Mouse (Mus musculus) hindbrain, embryonic 10.5 days (tissue): Measurements from ENCODE around the gene 1700022I11Rik. TPM values are rescaled to one million over a fixed set of nuclear protein-coding genes. Genes with fewer than 3 reads are reported as not detected.

Source experiments
- DNase-seq: peaks from one replicate; pipeline ENCODE4 v3.0.0-alpha.2; 2017; ENCODE audit warnings: low spot score
- H3K27ac ChIP-seq: fragments of 300-500 bp; sonication (generic); 2 replicates; pipeline ENCODE4 v1.5.1; 2016; ENCODE audit warnings: mild to moderate bottlenecking, moderate library complexity
- H3K27me3 ChIP-seq: fragments of 300-500 bp; sonication (generic); 2 replicates; pipeline ENCODE4 v1.6.1; 2016; ENCODE audit warnings: mild to moderate bottlenecking; ENCODE audit not compliant: poor library complexity, insufficient read depth, severe bottlenecking
- H3K36me3 ChIP-seq: fragments of 300-500 bp; sonication (generic); 2 replicates; pipeline ENCODE4 v1.6.1; 2016; ENCODE audit warnings: mild to moderate bottlenecking, moderate library complexity
- H3K4me1 ChIP-seq: fragments of 300-500 bp; sonication (generic); replicated peaks from 2 replicates; pipeline ENCODE4 v1.6.1; 2016; ENCODE audit warnings: mild to moderate bottlenecking
- H3K4me3 ChIP-seq: fragments of 300-500 bp; sonication (generic); 2 replicates; pipeline ENCODE4 v1.5.1; 2016; ENCODE audit warnings: mild to moderate bottlenecking, moderate library complexity
- H3K9me3 ChIP-seq: fragments of 300-500 bp; sonication (generic); 2 replicates; pipeline ENCODE4 v1.6.1; 2016; ENCODE audit warnings: mild to moderate bottlenecking, moderate library complexity
- WGBS: fragments of 180-500 bp; shearing (Covaris S2); methylation state at CpG from one replicate; pipeline ENCODE4 v1.1.7; 2016; 5-methylcytosine and 5-hydroxymethylcytosine counted together
- polyA plus RNA-seq: library from polyadenylated mRNA; unstranded; fragments of >200 nt; fragmentation: Nextera tagmentation; extraction: Ambion mirVana; gene quantifications from 2 replicates; pipeline ENCODE4 v1.2.1, GENCODE M21; 2016

The 1700022I11Rik gene
- polyA plus RNA-seq, 1 experiment from 2014 or later, result 0.75 TPM

DNA sequence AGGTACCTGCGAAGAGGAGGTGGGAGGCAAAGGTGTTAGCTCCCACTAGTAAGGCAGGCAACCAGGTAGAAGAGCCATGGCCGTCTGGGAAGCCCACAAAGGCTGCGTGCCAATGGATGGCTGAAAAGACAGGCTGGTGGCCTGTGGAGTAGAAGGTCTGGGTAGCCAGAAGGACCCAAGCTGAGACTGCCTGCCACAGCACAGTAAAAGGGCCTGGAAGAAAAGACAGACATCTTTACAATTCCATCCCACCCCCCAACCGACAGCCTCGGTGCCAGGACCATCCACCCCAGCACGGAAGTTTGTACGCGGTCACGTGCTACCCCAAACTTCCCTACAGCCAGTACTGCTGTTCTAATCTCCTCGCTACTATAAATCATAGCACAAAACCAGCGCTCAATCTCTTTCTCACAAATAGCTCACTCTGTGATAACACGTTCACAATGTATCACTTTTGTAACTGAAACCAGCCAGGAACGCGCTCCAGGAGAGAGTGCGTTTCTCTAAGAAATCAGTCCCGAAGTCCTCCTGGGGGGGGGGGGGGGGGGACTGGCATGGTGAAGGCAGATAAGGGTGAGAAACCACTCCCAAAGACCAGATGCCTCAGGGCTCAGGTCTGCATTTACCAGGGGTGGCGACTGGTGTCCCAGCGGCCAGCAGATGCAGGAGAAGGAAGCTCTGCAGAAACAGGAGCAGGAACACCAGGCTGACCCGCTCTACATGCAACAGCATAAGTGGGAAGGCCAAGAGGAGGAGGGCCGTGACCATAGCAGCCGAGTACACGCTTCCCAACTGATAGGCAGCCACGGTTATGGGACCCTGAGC is 50.4 kb downstream of the 1700022I11Rik start:
- peaks cover 7% of the 10 kb centered on the region for H3K4me1 ChIP-seq
- no peak for DNase-seq
- H3K36me3 ChIP-seq, result peaks cover 82% of the 10 kb centered on the region
- WGBS, result 91% methylated on average over 23 of the region's 23 CpGs
- H3K27ac ChIP-seq, result no peak overlapping the region
- no peaks in the 10 kb centered on the region for H3K27me3 ChIP-seq
- no peaks in the 10 kb centered on the region for H3K9me3 ChIP-seq
- no peak overlapping the region for H3K4me3 ChIP-seq

DNA sequence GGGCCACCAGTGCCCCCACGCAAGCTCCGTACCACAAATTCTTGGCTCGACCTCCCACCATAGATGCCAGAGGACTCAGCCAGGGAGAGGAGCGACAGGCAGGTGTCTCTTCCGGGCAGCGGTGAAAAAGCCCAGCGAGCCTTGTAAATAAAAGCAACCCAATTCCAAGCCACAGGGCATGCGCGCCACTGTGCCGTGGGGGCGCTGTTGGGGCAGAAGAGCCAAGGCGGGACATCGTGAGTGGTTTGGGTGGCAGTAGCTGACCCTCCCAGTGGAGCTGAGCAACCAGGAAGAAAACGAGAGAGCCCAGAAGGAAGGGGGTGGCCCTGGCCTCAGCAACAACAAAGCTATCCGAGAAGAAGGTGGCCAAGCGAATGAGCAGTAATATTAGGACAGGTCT is 51.5 kb downstream of the 1700022I11Rik start:
- Histone ChIP-seq H3K9me3 (no peaks in the 10 kb centered on the region), H3K27me3 (no peaks in the 10 kb centered on the region), H3K36me3 (peaks cover 81% of the 10 kb centered on the region), H3K4me3 (no peak overlapping the region), H3K27ac (no peak overlapping the region), H3K4me1 (peaks cover 15% of the 10 kb centered on the region)
- 82% methylated on average over 16 of the region's 16 CpGs for WGBS
- DNase-seq, result no peak

DNA sequence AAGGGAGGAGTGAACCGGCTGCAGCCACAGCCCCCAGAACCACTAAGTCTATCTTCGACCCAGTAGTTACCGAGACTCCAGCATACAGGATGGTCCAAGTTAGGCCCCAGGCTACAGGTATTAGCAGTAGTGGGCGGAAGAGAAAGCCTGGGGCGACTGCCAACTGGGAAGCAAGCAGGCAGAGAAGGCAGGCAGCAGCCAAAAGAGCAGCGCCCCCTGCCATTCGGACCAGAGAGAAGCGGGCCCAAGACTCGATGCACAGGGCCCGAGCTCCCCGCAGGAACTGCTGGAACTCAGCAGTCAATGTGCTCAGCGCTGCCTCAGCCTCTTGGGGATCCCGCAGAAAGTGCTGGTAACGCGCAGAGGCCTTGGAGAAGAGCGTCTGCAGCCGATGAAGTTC is 51.9 kb downstream of the 1700022I11Rik start:
- H3K36me3 ChIP-seq, result peaks cover 82% of the 10 kb centered on the region
- no peaks in the 10 kb centered on the region for H3K9me3 ChIP-seq
- H3K27ac ChIP-seq, result no peak overlapping the region
- no peak for DNase-seq
- peaks cover 15% of the 10 kb centered on the region for H3K4me1 ChIP-seq
- no peak overlapping the region for H3K4me3 ChIP-seq
- WGBS, result 73% methylated on average over 17 of the region's 17 CpGs
- no peaks in the 10 kb centered on the region for H3K27me3 ChIP-seq

- peaks cover 85% of the 10 kb centered on the region for H3K36me3 ChIP-seq
- 86% methylated on average over 14 of the region's 14 CpGs for WGBS
- no peak for DNase-seq
Measured at GRCm38 (mm10) chr4:43024673-43025072, 55.3 kb downstream of the 1700022I11Rik start.

GRCm38 (mm10) chr4:43025084-43025960 is 55.9 kb downstream of the 1700022I11Rik start, which contains the start of gene Pigo:
Pigo (minus strand) TSS chr4:43025819.
- Histone ChIP-seq H3K4me1 (peaks cover 27% of the 10 kb centered on the region), H3K27me3 (no peaks in the 10 kb centered on the region), H3K27ac (peak within 1 kb of the TSS; percentile 88), H3K9me3 (no peaks in the 10 kb centered on the region), H3K36me3 (peaks cover 84% of the 10 kb centered on the region), H3K4me3 (peak within 1 kb of the TSS; percentile 65)
- WGBS, result 10% methylated on average over 42 of the region's 42 CpGs
- DNase-seq, result peak; percentile 92

More at GRCm38 (mm10) chr4:43024673-43025072, 55.3 kb downstream of the 1700022I11Rik start:
- no peaks in the 10 kb centered on the region for H3K27me3 ChIP-seq
- no peaks in the 10 kb centered on the region for H3K9me3 ChIP-seq
- peak overlapping the region; percentile 88 for H3K27ac ChIP-seq
- H3K4me3 ChIP-seq, result peak overlapping the region; percentile 65
- peaks cover 20% of the 10 kb centered on the region for H3K4me1 ChIP-seq

DNA sequence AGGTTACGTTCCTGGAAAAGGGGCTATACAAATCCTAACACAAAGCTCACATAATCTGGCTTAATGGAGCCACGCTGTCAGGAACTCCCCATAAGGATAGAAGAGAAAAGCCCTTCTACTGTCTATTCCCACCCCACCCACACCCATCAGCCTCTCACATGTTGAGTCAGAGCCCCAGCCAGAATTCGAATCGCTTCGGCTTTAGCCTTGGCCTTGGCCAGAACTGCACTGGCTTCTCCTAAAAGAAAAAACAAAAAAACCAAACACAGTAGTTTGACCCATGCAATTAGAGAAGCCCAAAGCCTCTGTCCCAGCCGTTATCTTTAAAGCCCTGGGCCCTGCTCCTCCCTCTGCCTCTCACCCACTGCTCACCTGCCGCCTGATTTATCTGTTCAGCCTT is 59.7 kb downstream of the 1700022I11Rik start:
- H3K4me3 ChIP-seq, result no peak overlapping the region
- WGBS, result 94% methylated on average over 7 of the region's 7 CpGs
- no peaks in the 10 kb centered on the region for H3K9me3 ChIP-seq
- no peak for DNase-seq
- peaks cover 47% of the 10 kb centered on the region for H3K4me1 ChIP-seq
- H3K36me3 ChIP-seq, result peaks cover 64% of the 10 kb centered on the region
- no peak overlapping the region for H3K27ac ChIP-seq
- no peaks in the 10 kb centered on the region for H3K27me3 ChIP-seq

DNA sequence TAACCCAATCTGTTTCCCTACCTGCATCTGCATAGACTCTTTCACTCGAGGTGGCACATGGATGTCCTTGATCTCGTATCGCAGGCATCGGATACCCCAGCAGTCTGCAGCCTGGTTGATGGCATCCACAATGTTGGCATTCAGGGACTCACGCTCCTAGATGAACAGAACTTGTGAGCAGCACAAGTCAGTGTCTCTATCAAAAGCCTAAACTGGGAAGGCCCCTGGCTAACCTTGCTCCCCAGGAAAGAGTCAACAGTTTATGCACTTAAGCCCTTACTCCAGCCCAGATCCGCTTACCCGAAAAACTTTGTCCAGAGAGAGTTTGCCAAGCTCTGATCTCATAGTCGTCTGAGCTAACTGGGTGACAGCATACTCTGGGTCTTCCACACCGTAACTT is 60.3 kb downstream of the 1700022I11Rik start:
- no peak overlapping the region for H3K27ac ChIP-seq
- 96% methylated on average over 9 of the region's 9 CpGs for WGBS
- peaks cover 67% of the 10 kb centered on the region for H3K36me3 ChIP-seq
- H3K27me3 ChIP-seq, result no peaks in the 10 kb centered on the region
- peaks cover 41% of the 10 kb centered on the region for H3K4me1 ChIP-seq
- H3K9me3 ChIP-seq, result no peaks in the 10 kb centered on the region
- H3K4me3 ChIP-seq, result peak overlapping the region; percentile 86
- DNase-seq, result no peak

GRCm38 (mm10) chr4:43030352-43030751 is 60.9 kb downstream of the 1700022I11Rik start:
- no peaks in the 10 kb centered on the region for H3K9me3 ChIP-seq
- peak overlapping the region; percentile 92 for H3K27ac ChIP-seq
- H3K27me3 ChIP-seq, result no peaks in the 10 kb centered on the region
- H3K4me1 ChIP-seq, result peaks cover 35% of the 10 kb centered on the region
- peaks cover 73% of the 10 kb centered on the region for H3K36me3 ChIP-seq
- no peak for DNase-seq
- 86% methylated on average over 9 of the region's 9 CpGs for WGBS
- peak overlapping the region; percentile 86 for H3K4me3 ChIP-seq

DNA sequence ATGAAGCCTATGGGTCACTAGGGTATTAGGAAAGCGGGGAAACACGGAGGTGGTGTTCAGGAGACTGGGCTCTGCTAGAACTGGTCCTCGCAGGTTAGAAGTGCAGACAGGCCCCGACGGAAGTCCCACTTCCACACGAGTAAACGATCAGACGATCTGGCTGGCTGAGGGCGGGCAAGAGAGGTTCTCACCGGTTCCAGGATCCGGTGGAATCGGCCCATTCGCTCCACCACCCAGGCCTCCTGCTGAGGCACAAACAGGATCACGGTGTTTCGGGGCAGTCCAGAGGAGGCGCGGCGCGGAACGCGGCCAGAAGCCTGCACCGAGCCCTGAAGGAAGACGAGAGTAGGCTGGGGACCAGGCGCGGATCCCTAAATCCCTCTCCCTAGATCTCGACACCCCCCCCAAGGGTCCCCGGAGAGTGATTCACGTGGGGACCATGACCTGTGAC is 61.4 kb downstream of the 1700022I11Rik start:
- H3K27me3 ChIP-seq, result no peaks in the 10 kb centered on the region
- H3K4me3 ChIP-seq, result peak overlapping the region; percentile 86
- H3K4me1 ChIP-seq, result peaks cover 32% of the 10 kb centered on the region
- no peak for DNase-seq
- H3K27ac ChIP-seq, result peak overlapping the region; percentile 92
- peaks cover 78% of the 10 kb centered on the region for H3K36me3 ChIP-seq
- 2% methylated on average over 28 of the region's 28 CpGs for WGBS
- H3K9me3 ChIP-seq, result no peaks in the 10 kb centered on the region

- Histone ChIP-seq H3K36me3 (peaks cover 80% of the 10 kb centered on the region), H3K27me3 (no peaks in the 10 kb centered on the region), H3K27ac (peak within 1 kb of the TSS; percentile 92), H3K9me3 (no peaks in the 10 kb centered on the region), H3K4me3 (peak within 1 kb of the TSS; percentile 86), H3K4me1 (peaks cover 34% of the 10 kb centered on the region)
- WGBS, result under 1% methylated on average over 38 of the region's 38 CpGs
- DNase-seq, result peak; percentile 93
Measured at GRCm38 (mm10) chr4:43031237-43031995, 62.0 kb downstream of the 1700022I11Rik start, which contains the start of gene Stoml2. Stoml2 (minus strand) TSS chr4:43031710.

DNA sequence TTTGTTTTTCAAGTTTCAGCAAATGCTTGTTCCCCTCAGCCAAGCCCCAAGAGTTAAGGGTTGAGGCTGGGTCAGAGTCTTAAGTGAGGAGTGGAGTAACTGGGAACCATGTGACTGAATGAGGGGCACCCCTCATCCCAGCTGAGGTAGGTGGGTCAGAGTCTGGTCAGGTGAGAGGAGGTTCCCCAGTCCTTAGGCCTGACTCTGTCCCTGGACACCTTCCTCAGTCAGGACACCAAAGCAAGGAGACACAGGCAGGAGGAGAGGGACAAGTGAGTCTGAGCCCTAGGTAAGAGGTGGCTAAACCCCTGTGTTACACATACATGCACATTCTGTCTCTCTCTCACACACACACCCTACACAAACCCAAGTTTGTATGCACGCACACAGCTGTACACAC is 63.1 kb downstream of the 1700022I11Rik start:
- peaks cover 35% of the 10 kb centered on the region for H3K4me1 ChIP-seq
- WGBS, result 84% methylated on average over 1 of the region's 1 CpGs
- peak overlapping the region; percentile 92 for H3K27ac ChIP-seq
- H3K4me3 ChIP-seq, result no peak overlapping the region
- H3K9me3 ChIP-seq, result no peaks in the 10 kb centered on the region
- DNase-seq, result no peak
- H3K27me3 ChIP-seq, result no peaks in the 10 kb centered on the region
- H3K36me3 ChIP-seq, result peaks cover 78% of the 10 kb centered on the region
